Mouse (Mus musculus): ENCODE data around the gene Arid3c.
A peak's percentile ranks its signal among the peaks of the same experiment; 100 is the strongest.

Arid3c gene

DNA sequence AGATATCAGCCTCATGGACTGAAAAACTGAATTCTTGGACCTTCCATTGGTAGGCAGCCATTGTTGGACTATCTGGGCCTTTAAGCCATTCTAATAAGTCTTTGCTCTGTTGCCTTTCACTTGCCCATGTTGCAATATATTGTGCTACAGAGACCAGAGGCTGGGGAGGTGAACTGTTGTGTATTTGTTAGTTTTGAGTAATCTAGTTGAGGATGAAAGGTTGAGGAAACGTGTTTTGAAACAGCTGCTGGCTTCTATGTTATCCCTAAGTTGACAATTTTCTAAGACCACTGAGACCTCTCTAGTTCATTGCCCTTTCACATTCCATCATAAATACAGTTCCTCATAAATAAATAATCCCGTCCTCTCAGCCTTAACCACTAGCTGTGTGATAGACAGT, 13.2 kb upstream of the Arid3c start:
- no peak for DNase-seq

DNA sequence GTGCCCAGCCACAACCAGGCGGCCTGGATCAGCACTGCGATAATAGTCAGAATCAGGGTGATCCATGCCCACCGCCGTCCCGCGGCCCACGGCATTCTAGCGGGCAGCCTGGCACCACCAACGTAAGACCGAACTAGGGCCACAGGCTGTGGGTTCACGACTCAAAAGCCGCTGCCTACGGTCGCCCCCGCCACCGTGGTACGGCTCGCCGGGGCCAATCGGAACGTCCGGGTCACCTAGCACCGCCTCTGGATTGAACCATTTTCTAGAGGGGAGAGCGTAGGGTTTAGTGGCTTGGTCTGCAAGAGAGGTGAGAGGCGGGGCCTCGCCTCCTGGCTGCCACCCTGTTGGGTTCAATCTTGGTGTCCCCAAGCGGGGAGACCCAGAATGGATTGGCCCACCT, 10.2 kb upstream of the Arid3c start:
- DNase-seq = peak; percentile 100

DNA sequence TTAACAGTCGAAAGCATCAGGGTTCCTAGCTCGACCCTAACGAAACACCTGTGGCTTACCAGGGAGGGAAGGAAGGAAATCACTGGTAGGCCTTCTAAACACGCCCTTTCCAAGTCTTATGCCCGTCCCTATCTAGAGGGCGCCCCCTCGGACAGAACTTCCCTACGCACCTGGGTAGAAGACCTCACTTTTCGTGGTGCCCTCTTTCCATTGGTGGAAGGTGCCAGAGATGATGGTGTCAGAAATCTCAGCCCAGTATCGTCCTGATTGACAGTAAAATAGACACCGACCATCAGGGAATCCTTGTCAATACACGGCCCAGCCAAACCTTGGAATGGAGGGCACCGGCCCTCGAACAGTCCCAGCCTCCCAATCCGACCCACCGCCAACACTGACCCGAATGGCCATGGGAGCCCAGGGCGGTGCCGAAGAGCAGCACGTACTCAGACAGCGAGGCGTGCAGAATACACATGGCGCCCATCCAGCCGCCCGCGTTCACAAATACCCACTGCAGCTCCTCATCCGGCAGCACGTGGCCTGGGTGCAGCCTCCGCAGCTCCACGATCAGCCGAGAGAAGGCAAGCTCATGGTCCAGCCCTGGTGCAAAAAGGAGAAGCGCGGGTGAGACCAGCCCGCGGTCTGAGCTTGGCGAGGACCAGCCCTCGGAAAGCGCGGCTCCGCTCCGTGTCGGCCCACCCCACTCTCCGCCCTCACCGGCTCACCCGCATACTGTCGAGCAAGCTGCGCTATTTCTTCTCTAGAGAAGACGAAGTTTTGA, 9.6 kb upstream of the Arid3c start:
- peak; percentile 93 for DNase-seq

GRCm38 (mm10) chr4:41739260-41739659, 8.3 kb upstream of the Arid3c start:
- no peak for DNase-seq

- DNase-seq = no peak
Observed at GRCm38 (mm10) chr4:41738256-41738603, 7.3 kb upstream of the Arid3c start.

DNA sequence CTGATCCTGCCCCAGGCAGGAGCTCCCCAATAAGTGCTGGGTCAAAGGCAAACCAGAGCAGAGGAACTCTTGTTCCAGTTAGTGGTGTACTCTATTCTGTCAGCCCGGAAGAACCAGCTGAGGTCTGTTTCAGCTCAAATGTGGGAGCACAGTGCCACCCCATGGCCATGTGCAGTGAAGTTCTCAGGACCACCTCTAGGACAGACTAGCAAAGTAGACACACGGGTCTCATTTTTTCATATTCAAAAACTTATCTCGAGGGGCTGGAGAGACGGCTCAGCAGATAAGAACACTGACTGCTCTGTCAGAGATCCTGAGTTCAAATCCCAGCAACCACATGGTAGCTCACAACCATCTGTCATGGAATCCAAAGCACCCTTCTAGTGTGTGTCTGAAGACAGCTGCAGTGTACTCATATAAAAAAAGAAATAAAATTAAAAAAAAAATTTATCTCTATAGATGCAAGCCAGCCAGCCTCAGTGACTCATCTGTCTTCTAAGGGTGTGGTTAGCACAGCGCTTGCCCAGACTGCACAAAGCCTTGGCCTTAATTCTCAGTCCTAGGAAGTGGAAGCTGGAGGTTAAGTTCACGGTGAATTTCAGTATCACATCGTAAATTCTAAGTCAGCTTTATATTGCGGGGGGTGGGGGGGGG, 6.8 kb upstream of the Arid3c start:
- DNase-seq = peak; percentile 96

- no peak for DNase-seq
Observed at GRCm38 (mm10) chr4:41726826-41727621, 3.9 kb downstream of the Arid3c start.

DNA sequence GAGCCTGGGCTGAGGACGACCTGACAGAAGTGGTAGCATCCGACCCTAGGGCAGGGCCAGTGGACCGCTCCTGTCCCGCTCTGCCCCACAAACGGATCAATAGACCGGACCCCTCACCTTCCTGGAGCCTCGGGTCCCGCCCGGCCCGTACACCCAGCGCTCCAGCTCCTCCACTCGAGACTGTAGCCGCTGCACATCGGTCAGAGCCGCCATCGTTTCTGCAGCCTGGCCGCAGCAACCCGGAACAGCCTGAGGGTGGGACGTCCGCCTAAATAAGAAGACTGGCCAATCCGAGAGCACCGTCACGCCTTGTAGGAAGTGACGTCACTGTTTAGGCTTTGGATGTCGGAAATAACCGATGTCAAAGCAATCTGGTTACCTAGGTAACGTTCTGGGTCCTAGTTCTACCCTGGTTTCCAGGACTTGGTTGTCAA, 8.0 kb downstream of the Arid3c start, which contains the start of gene Dctn3:
TSS of gene Dctn3 (minus strand) at position 253 of the 434 bp plus-strand sequence.
- peak; percentile 99 for DNase-seq

- no peak for DNase-seq
Observed at GRCm38 (mm10) chr4:41716834-41717233, 14.1 kb downstream of the Arid3c start.

- DNase-seq = no peak
Observed at GRCm38 (mm10) chr4:41715596-41715995, 15.3 kb downstream of the Arid3c start.

DNA sequence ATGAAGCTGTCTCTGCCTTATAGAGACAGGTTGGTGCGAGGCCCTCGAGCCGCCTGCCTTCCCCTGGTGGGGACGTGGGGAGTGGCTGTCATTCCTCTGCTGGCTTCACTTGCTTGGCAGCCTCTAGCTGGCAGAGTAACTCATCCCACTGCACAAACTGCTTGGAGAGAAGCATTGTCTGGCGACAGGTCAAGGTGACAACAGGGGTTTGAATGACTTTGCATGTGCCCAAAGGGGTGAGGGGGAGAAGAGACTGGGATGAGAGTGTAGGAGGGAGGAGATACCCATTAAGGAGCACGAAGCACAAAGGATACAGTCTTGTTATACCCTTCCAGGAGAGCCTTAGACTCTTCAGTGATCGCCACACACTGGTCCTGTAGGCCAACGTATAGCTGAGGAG, 15.9 kb downstream of the Arid3c start:
- DNase-seq = peak; percentile 92

DNA sequence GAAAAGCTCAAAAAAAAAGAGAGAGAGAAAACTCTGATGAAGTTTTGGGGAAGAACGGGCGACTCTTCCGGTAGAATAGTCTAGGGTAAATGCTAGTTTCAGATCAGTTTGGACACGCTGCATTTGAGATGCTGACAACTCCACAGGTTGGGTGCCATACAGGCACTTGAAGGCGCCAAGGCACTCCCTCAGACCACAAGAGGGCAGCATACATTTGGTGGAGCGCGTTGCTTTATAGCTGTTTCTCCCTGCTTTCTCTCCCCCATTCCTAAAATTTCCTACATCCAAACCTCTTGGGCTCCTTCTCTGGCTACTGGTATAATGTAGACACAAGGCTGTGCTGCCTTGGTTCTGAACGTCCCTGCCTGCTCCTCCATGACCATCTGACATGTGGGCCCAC, 16.7 kb downstream of the Arid3c start:
- DNase-seq = peak; percentile 95

- DNase-seq = peak; percentile 99
Observed at GRCm38 (mm10) chr4:41713197-41714067, 17.5 kb downstream of the Arid3c start, which contains the start of gene Rpp25l. Gene Rpp25l, minus strand, starts transcription at chr4:41713534.

DNA sequence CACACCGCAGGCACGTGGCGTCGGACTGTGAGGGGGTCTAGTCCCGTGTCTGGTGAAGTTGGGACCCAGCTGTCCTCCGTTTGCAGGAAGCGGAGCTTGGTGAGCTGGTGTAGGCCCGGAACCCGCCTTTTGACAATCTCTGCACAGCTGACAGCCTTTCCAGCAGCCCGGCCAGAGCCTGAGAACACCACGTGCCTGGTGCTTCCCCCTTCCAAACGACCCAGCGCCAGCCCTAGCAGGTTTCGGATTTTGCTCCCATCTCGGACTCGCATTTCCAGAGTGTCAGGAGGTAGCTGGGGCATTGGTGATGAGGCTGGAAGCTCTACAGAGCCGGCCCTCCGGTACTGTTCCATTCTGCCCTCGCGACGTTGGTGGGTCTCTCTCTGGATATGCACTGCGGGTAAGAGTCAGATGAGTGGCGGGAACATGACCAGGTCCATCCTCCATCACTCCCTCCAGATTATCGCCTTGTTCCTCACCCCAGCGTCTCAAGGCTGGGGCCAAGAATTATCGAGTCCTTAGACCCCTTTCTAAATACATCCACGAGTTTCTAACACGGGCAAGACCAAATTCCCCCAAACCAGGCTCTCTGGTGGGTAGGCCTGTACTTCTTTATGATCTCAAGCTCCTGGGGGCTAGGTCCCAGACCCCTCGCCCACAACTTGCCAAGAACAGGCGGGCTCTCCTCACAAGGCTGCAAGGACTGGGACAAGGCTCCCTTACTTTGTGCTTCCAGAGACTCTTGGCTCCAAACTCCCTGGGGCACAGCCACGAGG, 18.3 kb downstream of the Arid3c start:
- DNase-seq = peak; percentile 96

- DNase-seq = no peak
Observed at GRCm38 (mm10) chr4:41711705-41712375, 19.1 kb downstream of the Arid3c start.

- DNase-seq = no peak
Observed at GRCm38 (mm10) chr4:41710229-41710628, 20.7 kb downstream of the Arid3c start.

GRCm38 (mm10) chr4:41708192-41708745, 22.7 kb downstream of the Arid3c start:
- DNase-seq = no peak

DNA sequence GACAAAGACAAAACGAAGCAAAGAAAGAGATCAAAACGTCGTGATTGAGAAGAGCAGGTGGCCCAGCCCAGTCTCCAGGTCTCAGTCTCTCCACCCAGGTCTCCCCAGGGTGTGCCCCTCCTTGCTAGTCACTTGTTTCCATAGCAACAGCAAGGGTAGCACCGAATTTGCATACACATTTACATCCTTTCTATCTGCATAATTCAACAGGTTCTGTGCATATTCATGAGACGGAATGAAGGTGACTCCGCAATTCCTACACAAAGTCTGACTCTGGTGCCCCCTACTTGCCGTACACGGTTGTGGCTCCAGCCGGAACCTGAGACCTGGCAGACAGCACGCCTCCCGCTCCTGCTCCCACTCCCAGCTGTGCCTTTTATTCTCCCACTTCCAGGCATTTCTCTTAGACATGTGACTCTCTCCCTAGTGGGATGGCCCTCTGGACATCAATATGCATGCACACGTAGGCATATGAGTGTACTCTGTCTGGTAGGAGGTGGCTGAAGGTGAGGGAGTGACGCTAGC, 23.9 kb downstream of the Arid3c start:
- no peak for DNase-seq

GRCm38 (mm10) chr4:41705922-41706754, 24.8 kb downstream of the Arid3c start:
- DNase-seq = no peak

DNA sequence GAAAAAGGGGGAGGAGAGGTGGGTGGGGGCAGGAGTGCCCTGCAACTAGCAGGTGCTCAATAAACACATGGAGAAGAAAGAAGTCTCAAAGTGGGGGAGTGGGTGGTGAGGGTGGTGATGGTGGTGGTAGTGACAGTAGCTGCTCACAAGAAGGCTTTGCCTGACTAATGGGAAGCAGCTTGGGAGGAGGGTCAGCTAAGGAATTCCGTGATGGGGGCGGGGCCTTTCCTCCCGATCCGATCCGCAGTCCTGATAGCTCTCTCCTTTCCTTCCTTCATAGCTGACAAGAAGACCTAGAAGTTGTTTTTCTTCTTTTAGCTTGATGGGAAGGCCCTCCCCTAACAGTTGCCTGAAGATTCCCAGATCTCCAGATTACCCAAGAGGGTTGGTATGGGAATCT, 26.3 kb downstream of the Arid3c start:
- no peak for DNase-seq
